Mouse (Mus musculus) olfactory bulb, adult 2 months (tissue): ENCODE results near the gene Tagln.

Experiments used
- CTCF ChIP-seq: fragments of 200-500 bp; IDR thresholded peaks from 2 replicates; pipeline ENCODE4 v1.5.1; 2012; ENCODE audit warnings: low read depth, mild to moderate bottlenecking, low read length, moderate library complexity; ENCODE audit not compliant: insufficient read depth
- POLR2A ChIP-seq: fragments of 200-500 bp; IDR thresholded peaks from 2 replicates; pipeline ENCODE4 v1.6.1; 2012; ENCODE audit warnings: mild to moderate bottlenecking, low read depth, low read length, moderate library complexity; ENCODE audit not compliant: insufficient read depth

- TF ChIP-seq CTCF (no peak), POLR2A (no peak)
These were observed 1.0 kb upstream of the Tagln start for GRCm38 (mm10) chr9:45936883-45937282.
